Comparison of ENCODE assay signal across 8 mouse cellular contexts in genomic region chr17:36836874-36837647, GRCm38 (mm10). TPM values are rescaled to one million over a fixed set of nuclear protein-coding genes. Genes with fewer than 3 reads are reported as not detected.
A peak's percentile ranks its signal among the peaks of the same experiment; 100 is the strongest.
DNase-seq lines count a peak whose midpoint lies in the region; ATAC-seq and TF ChIP-seq lines count a peak whose summit lies in the region.

Gene Trim26, plus strand, starts transcription at chr17:36837134.

- peak; percentile 79 for TF ChIP-seq POLR2A in heart, adult 2 months (IDR thresholded peaks at IDR 0.05; ENCODE audit: insufficient read depth, low read depth, low read length)

- 0 out of 2 replicates have a peak, but pooled peaks have one; percentile 10 for TF ChIP-seq EP300 in heart, adult 2 months (IDR thresholded peaks at IDR 0.05; ENCODE audit: insufficient read depth, low read depth, low read length)

- 0 out of 2 replicates have a peak, but pooled peaks cover 3% of the 10 kb centered on the region for H3K4me1 ChIP-seq in embryonic facial prominence, embryonic 14.5 days (ENCODE audit: control insufficient read depth, insufficient read depth, low read length)
- H3K4me1 ChIP-seq in heart, adult 2 months (ENCODE audit: control insufficient read depth, insufficient read depth, low read length), result 0 out of 2 replicates have a peak, but pooled peaks cover 1% of the 10 kb centered on the region
- peaks cover 27% of the 10 kb centered on the region for H3K4me1 ChIP-seq in limb, embryonic 13.5 days
- peaks cover 11% of the 10 kb centered on the region for H3K4me1 ChIP-seq in midbrain, embryonic 16.5 days (ENCODE audit: control insufficient read depth, insufficient read depth, low read length)

- peak within 1 kb of the TSS; percentile 95 for H3K27ac ChIP-seq in embryonic facial prominence, embryonic 14.5 days (replicated peaks; ENCODE audit: low read depth, low read length)
- peak within 1 kb of the TSS; percentile 93 for H3K27ac ChIP-seq in heart, adult 2 months
- peak within 1 kb of the TSS; percentile 91 for H3K27ac ChIP-seq in limb, embryonic 13.5 days
- peak within 1 kb of the TSS; percentile 83 for H3K27ac ChIP-seq in midbrain, embryonic 16.5 days (ENCODE audit: low read length)

- no peaks in the 10 kb centered on the region for H3K36me3 ChIP-seq in embryonic facial prominence, embryonic 14.5 days (ENCODE audit: control insufficient read depth, insufficient read depth, low read length)
- 0 out of 2 replicates have a peak, but pooled peaks cover 5% of the 10 kb centered on the region for H3K36me3 ChIP-seq in heart, adult 2 months (ENCODE audit: control insufficient read depth, insufficient read depth, low read length)
- H3K36me3 ChIP-seq in limb, embryonic 13.5 days, result 0 out of 2 replicates have a peak, but pooled peaks cover 5% of the 10 kb centered on the region
- H3K36me3 ChIP-seq in midbrain, embryonic 16.5 days (ENCODE audit: control insufficient read depth, insufficient read depth, low read length), result no peaks in the 10 kb centered on the region; the same call in 1 of the 2 replicates

- peak within 1 kb of the TSS; percentile 71 for H3K4me3 ChIP-seq in embryonic facial prominence, embryonic 14.5 days (ENCODE audit: low read depth, low read length)
- H3K4me3 ChIP-seq in heart, adult 2 months, result peak within 1 kb of the TSS; percentile 86
- H3K4me3 ChIP-seq in limb, embryonic 13.5 days, result peak within 1 kb of the TSS; percentile 69
- H3K4me3 ChIP-seq in midbrain, embryonic 16.5 days (ENCODE audit: low read depth, low read length), result peak within 1 kb of the TSS; percentile 62

- WGBS in embryonic facial prominence, embryonic 14.5 days, result 1% methylated on average over 17 of the region's 58 CpGs
- WGBS in heart, adult 2 months, result under 1% methylated on average over 51 of the region's 58 CpGs
- under 1% methylated on average over 58 of the region's 58 CpGs for WGBS in limb, embryonic 13.5 days
- WGBS in midbrain, embryonic 16.5 days, result under 1% methylated on average over 55 of the region's 58 CpGs

- peak; percentile 99 for ATAC-seq in embryonic facial prominence, embryonic 14.5 days (ENCODE audit: low read depth)
- peak; percentile 98 for ATAC-seq in limb, embryonic 13.5 days (ENCODE audit: low FRiP score, low read depth)
- peak; percentile 99 for ATAC-seq in midbrain, embryonic 16.5 days

- intact Hi-C loops in heart, adult 2 months (cut with DNase I), result loop anchor here (2.0 to 5.0 kb wide), 2 partner anchors 122 to 210 kb away; partner anchors contain the start of genes Gabbr1, Znrd1 and Znrd1as

- peak; percentile 99 for DNase-seq in 3T3-L1 (ENCODE audit: low read depth, low spot score)
- peak; percentile 89 to 97 for DNase-seq in adrenal gland, postnatal 4 days (ENCODE audit: low spot score in 2 of 2)
- DNase-seq in embryonic facial prominence, embryonic 14.5 days (ENCODE audit: low spot score), result peak; percentile 98
- peak; percentile 96 to 98 for DNase-seq in heart, adult 2 months
- peak; percentile 98 to 99 for DNase-seq in kidney, adult 8-10 months
- peak; percentile 96 to 98 for DNase-seq in spleen, postnatal 10 days (ENCODE audit: low spot score in 2 of 2)

- no peaks in the 10 kb centered on the region for H3K9me3 ChIP-seq in embryonic facial prominence, embryonic 14.5 days (ENCODE audit: control insufficient read depth, low read length)
- no peaks in the 10 kb centered on the region for H3K9me3 ChIP-seq in limb, embryonic 13.5 days
- H3K9me3 ChIP-seq in midbrain, embryonic 16.5 days (replicated peaks; ENCODE audit: control insufficient read depth, low read length, poor library complexity, severe bottlenecking), result no peaks in the 10 kb centered on the region

- 0 out of 2 replicates have a peak, but pooled peaks cover 2% of the 10 kb centered on the region for H3K79me2 ChIP-seq in heart, adult 2 months (replicated peaks; ENCODE audit: control insufficient read depth, insufficient read depth, low read length)

- H3K9ac ChIP-seq in embryonic facial prominence, embryonic 14.5 days (ENCODE audit: low read depth, low read length), result peak within 1 kb of the TSS; percentile 92
- peak within 1 kb of the TSS; percentile 94 for H3K9ac ChIP-seq in heart, adult 2 months (ENCODE audit: low read depth, low read length)
- H3K9ac ChIP-seq in limb, embryonic 13.5 days, result peak within 1 kb of the TSS; percentile 84
- peak within 1 kb of the TSS; percentile 67 for H3K9ac ChIP-seq in midbrain, embryonic 16.5 days (ENCODE audit: low read depth, low read length)

- no peak for TF ChIP-seq CTCF in heart, adult 2 months (IDR thresholded peaks at IDR 0.05)

- H3K27me3 ChIP-seq in embryonic facial prominence, embryonic 14.5 days (replicated peaks; ENCODE audit: control insufficient read depth, insufficient read depth, low read length), result no peaks in the 10 kb centered on the region
- H3K27me3 ChIP-seq in heart, adult 2 months (ENCODE audit: control insufficient read depth, insufficient read depth, low read length), result no peaks in the 10 kb centered on the region
- H3K27me3 ChIP-seq in limb, embryonic 13.5 days, result no peaks in the 10 kb centered on the region
- no peaks in the 10 kb centered on the region for H3K27me3 ChIP-seq in midbrain, embryonic 16.5 days (ENCODE audit: control insufficient read depth, insufficient read depth, low read depth, low read length)

- H3K4me2 ChIP-seq in embryonic facial prominence, embryonic 14.5 days (ENCODE audit: low read depth, low read length), result peak within 1 kb of the TSS; percentile 70
- H3K4me2 ChIP-seq in limb, embryonic 13.5 days (replicated peaks), result peak within 1 kb of the TSS; percentile 69
- peak within 1 kb of the TSS; percentile 69 for H3K4me2 ChIP-seq in midbrain, embryonic 16.5 days (ENCODE audit: low read length)

RNA-seq across cellular contexts. Expression of gene Trim26, which starts in this region (rescaled TPM):
- 10 to 100 TPM; 71.3 to 77.9 TPM for total RNA-seq in adrenal gland, postnatal 4 days (2021)
- 28.5 and 31.9 TPM in 2 replicates for polyA plus RNA-seq in embryonic facial prominence, embryonic 14.5 days (2014; fragmentation: Nextera tagmentation; extraction: Ambion mirVana)
- total RNA-seq in heart, adult 2 months (2021), result 10 to 100 TPM; 19.1 to 19.3 TPM
- 17.0 and 21.7 TPM in 2 replicates for polyA plus RNA-seq in heart, adult 2 months (2012; rRNA removed)
- 52.3 and 53.7 TPM in 2 replicates for polyA plus RNA-seq in limb, embryonic 13.5 days (2015; fragmentation: Nextera tagmentation; extraction: Ambion mirVana)
- polyA plus RNA-seq in midbrain, embryonic 16.5 days (2015; fragmentation: Nextera tagmentation; extraction: Ambion mirVana), result 44.5 and 48.0 TPM in 2 replicates

Comparison
In these comparisons a context has a peak if more than half of its experiments do, and no peak if none do; other contexts are left out.
1. Peak in every context shown above with its lines: DNase-seq, ATAC-seq, H3K4me3 ChIP-seq and H3K27ac ChIP-seq.